Mouse (Mus musculus): ENCODE measurements around the gene Ypel4.

GRCm38 (mm10) chr2:84727172-84727858 lies 6.5 kb upstream of the Ypel4 start, which contains the start of gene Clp1:
- no peak; the same call in 1 of the 2 replicates for TF ChIP-seq CTCF (IDR thresholded peaks at IDR 0.05)
- TF ChIP-seq EP300 (IDR thresholded peaks at IDR 0.05; ENCODE audit: insufficient read depth, low read depth, low read length): 0 out of 2 replicates have a peak, but pooled peaks have one; percentile 36
- TF ChIP-seq POLR2A (IDR thresholded peaks at IDR 0.05; ENCODE audit: insufficient read depth, low read depth, low read length): peak; percentile 93
